Mouse (Mus musculus) cerebellum, adult 2 months (tissue): ENCODE data around the gene Pld5.

Experiments used
- CTCF ChIP-seq: fragments of 200-500 bp; IDR thresholded peaks from 2 replicates; pipeline ENCODE4 v1.5.1; 2011; ENCODE audit warnings: low read depth, mild to moderate bottlenecking, control low read depth, low read length, moderate library complexity, borderline replicate concordance; ENCODE audit not compliant: insufficient read depth
- POLR2A ChIP-seq: fragments of 200-500 bp; IDR thresholded peaks from 2 replicates; pipeline ENCODE4 v1.6.1; 2011; ENCODE audit warnings: low read length, control low read depth, borderline replicate concordance; ENCODE audit not compliant: insufficient read depth

DNA sequence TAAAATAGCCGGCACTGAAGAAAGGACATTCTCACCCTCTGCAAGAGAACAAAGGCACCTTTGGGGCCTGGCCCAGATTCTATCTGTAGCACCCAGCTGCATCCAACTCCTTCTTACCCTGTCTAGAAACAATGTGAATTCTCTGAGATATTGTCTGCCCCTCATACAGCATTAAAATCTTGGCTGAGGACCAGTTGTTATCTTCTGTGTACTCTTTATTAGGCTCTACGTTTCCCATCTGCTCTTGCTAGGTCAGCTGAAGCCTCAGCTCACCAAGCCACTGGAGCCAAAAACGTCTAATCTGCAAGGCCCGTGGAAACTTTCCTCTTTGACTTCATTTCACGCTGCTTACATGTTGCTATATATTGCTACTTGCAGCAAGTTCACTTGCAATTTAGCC, 228.1 kb downstream of the Pld5 start:
- TF ChIP-seq POLR2A: no peak
- TF ChIP-seq CTCF: no peak
